Mouse (Mus musculus) Patski (cell line): ENCODE measurements around the gene Ptpn12. TPM values are rescaled to one million over a fixed set of nuclear protein-coding genes. Genes with fewer than 3 reads are reported as not detected.

ENCODE experiments used
- ATAC-seq: fragments of 100-300 bp; one replicate; pipeline ENCODE4 v1.8.0; 2021
- CTCF ChIA-PET: fragments of 350-600 bp; sonication (Branson Sonifier 250); formaldehyde crosslinking; loops from one replicate; lab custom pipeline; 2022; ENCODE audit warnings: inconsistent platforms; lab: Charles Lee
- POLR2A ChIA-PET: fragments of 350-600 bp; sonication (Branson Sonifier 250); formaldehyde crosslinking; loops from one replicate; lab custom pipeline; 2022; ENCODE audit warnings: antibody characterized with exemption, inconsistent platforms; lab: Charles Lee
- DNase-seq: peaks from one replicate; pipeline ENCODE4 v3.0.0-alpha.2; 2011; ENCODE audit warnings: low read depth, low spot score
- H3K27me3 ChIP-seq: fragments of 371-371 bp; one replicate; pipeline ENCODE4 v1.5.1; 2021
- CTCF ChIP-seq: fragments of 100-300 bp; IDR thresholded peaks from one replicate; pipeline ENCODE4 v1.5.1; 2021
- in situ Hi-C: fragments of 300-500 bp; cut with MboI; formaldehyde crosslinking; loops from 3 replicates; pipeline ENCODE4 v1.11.1; 2018; ENCODE audit warnings: low pct_unique_long_range_greater_than_20kb, mixed read lengths
- polyA plus RNA-seq: library from polyadenylated mRNA; unstranded; gene quantifications from one replicate; pipeline ENCODE4 v1.2.3, GENCODE M21; 2021

Gene Ptpn12
- polyA plus RNA-seq, 1 experiment from 2014 or later, result 62.0 TPM

DNA sequence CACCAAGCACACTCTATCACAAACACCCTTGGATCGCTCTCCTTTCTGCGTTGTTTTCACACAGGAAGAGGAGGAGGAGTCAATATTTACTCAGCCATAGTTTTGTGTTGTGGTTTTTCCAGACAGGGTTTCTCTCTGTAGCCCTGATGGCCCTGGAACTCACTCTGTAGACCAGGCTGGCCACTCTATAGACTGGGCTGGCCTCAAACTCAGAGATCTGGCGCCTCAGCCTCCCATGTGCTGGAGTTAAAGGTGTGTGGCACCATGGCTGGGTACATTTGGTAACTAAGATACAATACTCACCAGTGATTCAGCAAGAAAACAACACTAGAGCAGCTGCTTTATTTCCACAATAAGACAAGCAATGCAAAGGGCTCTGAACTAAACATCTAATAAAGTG is 113.2 kb downstream of the Ptpn12 start:
- POLR2A ChIA-PET, result interaction anchor here (1.0 kb wide), 1 partner anchor 9 kb away, joined by 4 read pairs; no protein-coding TSS in a partner anchor
- DNase-seq (no peak), ATAC-seq (no peak)
- TF ChIP-seq CTCF, result no peak
- in situ Hi-C loops, result no loop called here
- H3K27me3 ChIP-seq, result no peaks in the 10 kb centered on the region
- CTCF ChIA-PET, result no interaction called here

GRCm38 (mm10) chr5:20941205-20941604 is 114.5 kb downstream of the Ptpn12 start:
- ChIA-PET POLR2A (no interaction called here), CTCF (interaction anchor here (1.2 to 1.5 kb wide), 4 partner anchors 8 to 27 kb away, joined by 3 to 7 read pairs (median 4); no protein-coding TSS in a partner anchor)
- DNase-seq (no peak), ATAC-seq (no peak)
- in situ Hi-C loops, result no loop called here
- no peak for TF ChIP-seq CTCF
- H3K27me3 ChIP-seq, result no peaks in the 10 kb centered on the region

DNA sequence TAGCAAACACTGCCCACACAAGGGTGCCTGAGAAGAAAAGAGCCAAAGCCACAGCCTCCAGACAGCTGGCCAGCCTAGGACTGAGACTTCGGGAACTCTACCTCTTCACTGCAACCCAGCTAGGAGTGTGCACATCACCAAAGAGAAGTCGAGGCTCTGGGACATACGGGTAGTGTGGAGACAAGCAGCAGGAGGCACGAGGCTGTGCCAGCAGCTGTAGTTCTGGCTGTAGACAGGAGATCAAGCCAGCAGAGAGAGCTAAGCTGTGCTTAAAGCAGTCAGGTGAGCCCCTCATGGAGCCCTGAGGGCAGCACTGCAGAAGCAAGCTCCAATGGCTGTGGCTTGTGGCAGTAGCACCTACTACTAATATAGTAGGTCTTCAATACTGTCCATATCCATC is 115.0 kb downstream of the Ptpn12 start:
- TF ChIP-seq CTCF, result no peak
- ChIA-PET POLR2A (no interaction called here), CTCF (interaction anchor here (1.2 to 1.5 kb wide), 5 partner anchors 9 to 27 kb away, joined by 3 to 7 read pairs (median 3); no protein-coding TSS in a partner anchor)
- H3K27me3 ChIP-seq, result no peaks in the 10 kb centered on the region
- in situ Hi-C loops, result no loop called here
- DNase-seq, result no peak
- no peak for ATAC-seq

- no peak for TF ChIP-seq CTCF
- no peak for ATAC-seq
- POLR2A ChIA-PET, result interaction anchor here (1.1 kb wide), 1 partner anchor 21 kb away, joined by 3 read pairs; no protein-coding TSS in a partner anchor
- CTCF ChIA-PET, result interaction anchor here (1.2 to 1.5 kb wide), 6 partner anchors 9 to 26 kb away, joined by 3 to 7 read pairs (median 4); no protein-coding TSS in a partner anchor
- DNase-seq, result no peak
- no peaks in the 10 kb centered on the region for H3K27me3 ChIP-seq
- in situ Hi-C loops, result no loop called here
Measured at GRCm38 (mm10) chr5:20940040-20940571, 115.6 kb downstream of the Ptpn12 start.

DNA sequence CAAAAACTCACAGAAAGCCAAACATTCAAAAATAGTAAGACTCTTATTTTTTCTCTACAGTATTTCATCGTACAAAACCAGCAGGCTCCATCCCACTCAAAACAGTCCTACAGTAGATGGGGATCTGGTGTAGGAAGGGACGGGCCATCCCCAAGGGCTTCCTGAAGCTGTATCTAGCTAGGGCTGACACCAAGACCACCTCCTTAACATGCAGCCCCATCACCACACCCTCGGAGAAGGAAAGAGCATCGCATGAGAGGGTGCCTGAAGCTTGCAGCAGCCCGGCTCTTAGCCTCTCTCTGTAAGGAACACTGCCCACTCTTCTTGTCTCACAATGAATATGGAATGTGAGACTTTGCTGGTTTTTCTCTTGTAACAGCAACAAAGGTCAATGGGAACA is 117.2 kb downstream of the Ptpn12 start:
- ATAC-seq (no peak), DNase-seq (no peak)
- POLR2A ChIA-PET, result no interaction called here
- CTCF ChIA-PET, result interaction anchor here (1.5 kb wide), 1 partner anchor 14 kb away, joined by 4 read pairs; no protein-coding TSS in a partner anchor
- H3K27me3 ChIP-seq, result no peaks in the 10 kb centered on the region
- in situ Hi-C loops, result no loop called here
- TF ChIP-seq CTCF, result no peak

Other genes starting within 250 kb of the Ptpn12 start
- gene Phtf2, start 173.8 kb downstream of the Ptpn12 start, polyA plus RNA-seq, result 8.4 TPM
- 30.1 TPM for gene Tmem60, start 173.7 kb downstream of the Ptpn12 start, polyA plus RNA-seq
- 12.8 TPM for gene Rsbn1l, start 99.5 kb downstream of the Ptpn12 start, polyA plus RNA-seq
- gene Gsap, start 130.3 kb upstream of the Ptpn12 start, polyA plus RNA-seq, result 5.7 TPM